Comparison of ENCODE assay signal across 15 mouse cellular contexts in genomic region chr16:10311086-10311485, GRCm38 (mm10). TPM values are rescaled to one million over a fixed set of nuclear protein-coding genes. Genes with fewer than 3 reads are reported as not detected.
DNase-seq lines count a peak whose midpoint lies in the region; ATAC-seq and TF ChIP-seq lines count a peak whose summit lies in the region.
"Had no signal": no experiment of that assay in that cellular context is flagged by ENCODE, and none has a peak within 500 bp of the region (broad histone marks: within the 10 kb centered on the region; RNA-seq: fewer than 3 reads in every experiment).

No protein-coding gene starts in this region.

- peaks cover 4% of the 10 kb centered on the region for H3K4me1 ChIP-seq in lung, adult 2 months (ENCODE audit: control insufficient read depth, insufficient read depth, low read length)
- peaks cover 38% of the 10 kb centered on the region for H3K4me1 ChIP-seq in heart, embryonic 12.5 days (replicated peaks)
- peaks cover 29% of the 10 kb centered on the region for H3K4me1 ChIP-seq in limb, embryonic 15.5 days
- H3K4me1 ChIP-seq in hindbrain, embryonic 14.5 days (replicated peaks; ENCODE audit: control insufficient read depth, insufficient read depth, low read length) = peaks cover 8% of the 10 kb centered on the region; the same call in 1 of the 2 replicates

- TF ChIP-seq CTCF in lung, adult 2 months (IDR thresholded peaks at IDR 0.05; ENCODE audit: insufficient read depth, low read length) = no peak

- WGBS in lung, adult 2 months = 33% methylated on average over 3 of the region's 3 CpGs
- WGBS in heart, embryonic 12.5 days = 33% methylated on average over 3 of the region's 3 CpGs
- 29% methylated on average over 3 of the region's 3 CpGs for WGBS in limb, embryonic 15.5 days
- WGBS in hindbrain, embryonic 14.5 days = 68% methylated on average over 3 of the region's 3 CpGs

- no peak for DNase-seq in lung, adult 2 months
- DNase-seq in lung, postnatal 10 days = no peak
- DNase-seq in embryo, embryonic 11 days = peak; percentile 16
- no peak for DNase-seq in ovary, postnatal 10 days (ENCODE audit: low spot score)
- DNase-seq in hindbrain, embryonic 14.5 days (ENCODE audit: low spot score) = no peak
- DNase-seq: adrenal gland, postnatal 14 days; kidney, adult 9 months; left cerebral cortex, postnatal 4 days; liver, postnatal 0 days; right cerebral cortex, postnatal 25 days; thymus, postnatal 4 days had no signal

- H3K27ac ChIP-seq in heart, embryonic 12.5 days (ENCODE audit: poor library complexity, severe bottlenecking) = peak overlapping the region; percentile 86
- H3K27ac ChIP-seq in limb, embryonic 15.5 days = peak overlapping the region; percentile 24; the same call in 1 of the 2 replicates
- H3K27ac ChIP-seq in hindbrain, embryonic 14.5 days = no peak overlapping the region
- H3K27ac ChIP-seq: stomach, embryonic 15.5 days had no signal

- H3K36me3 ChIP-seq in heart, embryonic 12.5 days = no peaks in the 10 kb centered on the region
- H3K36me3 ChIP-seq in limb, embryonic 15.5 days = no peaks in the 10 kb centered on the region
- H3K36me3 ChIP-seq in hindbrain, embryonic 14.5 days (replicated peaks; ENCODE audit: control insufficient read depth, insufficient read depth) = no peaks in the 10 kb centered on the region
- H3K36me3 ChIP-seq: stomach, embryonic 15.5 days had no signal

- no peak for TF ChIP-seq POLR2A in lung, adult 2 months (IDR thresholded peaks at IDR 0.05; ENCODE audit: borderline replicate concordance, extremely low read depth, low read depth, low read length)

- no peak overlapping the region for H3K9ac ChIP-seq in heart, embryonic 12.5 days
- no peak overlapping the region for H3K9ac ChIP-seq in limb, embryonic 15.5 days
- no peak overlapping the region for H3K9ac ChIP-seq in hindbrain, embryonic 14.5 days
- H3K9ac ChIP-seq: liver, postnatal 0 days; stomach, embryonic 15.5 days had no signal

- H3K9me3 ChIP-seq in heart, embryonic 12.5 days (replicated peaks) = no peaks in the 10 kb centered on the region
- no peaks in the 10 kb centered on the region for H3K9me3 ChIP-seq in limb, embryonic 15.5 days
- no peaks in the 10 kb centered on the region for H3K9me3 ChIP-seq in hindbrain, embryonic 14.5 days (ENCODE audit: control insufficient read depth, low read length)
- H3K9me3 ChIP-seq: stomach, embryonic 15.5 days had no signal

- ATAC-seq in heart, embryonic 12.5 days (ENCODE audit: insufficient number of reproducible peaks, low FRiP score) = 0 out of 2 replicates have a peak, but pooled peaks have one; percentile 33
- no peak for ATAC-seq in limb, embryonic 15.5 days (ENCODE audit: insufficient number of reproducible peaks, low FRiP score, low TSS enrichment, low read depth)
- no peak for ATAC-seq in hindbrain, embryonic 14.5 days (ENCODE audit: low FRiP score)
- ATAC-seq: liver, postnatal 0 days; midbrain, embryonic 16.5 days had no signal

- peaks cover 7% of the 10 kb centered on the region; the same call in 1 of the 2 replicates for H3K27me3 ChIP-seq in heart, embryonic 12.5 days (replicated peaks)
- H3K27me3 ChIP-seq in limb, embryonic 15.5 days = peaks cover 4% of the 10 kb centered on the region; the same call in 1 of the 2 replicates
- peaks cover 21% of the 10 kb centered on the region for H3K27me3 ChIP-seq in hindbrain, embryonic 14.5 days (ENCODE audit: control insufficient read depth, insufficient read depth, low read length)
- H3K27me3 ChIP-seq: stomach, embryonic 15.5 days had no signal

- peak overlapping the region; percentile 39 for H3K4me2 ChIP-seq in heart, embryonic 12.5 days
- H3K4me2 ChIP-seq in limb, embryonic 15.5 days = no peak overlapping the region
- no peak overlapping the region for H3K4me2 ChIP-seq in hindbrain, embryonic 14.5 days (replicated peaks)
- H3K4me2 ChIP-seq: stomach, embryonic 15.5 days had no signal

- peak overlapping the region; percentile 14 for H3K4me3 ChIP-seq in lung, adult 2 months (replicated peaks; ENCODE audit: extremely low read depth, low read depth, low read length)
- no peak overlapping the region for H3K4me3 ChIP-seq in heart, embryonic 12.5 days
- no peak overlapping the region for H3K4me3 ChIP-seq in limb, embryonic 15.5 days
- H3K4me3 ChIP-seq in hindbrain, embryonic 14.5 days (replicated peaks; ENCODE audit: low read length) = no peak overlapping the region
- H3K4me3 ChIP-seq: stomach, embryonic 15.5 days had no signal

RNA-seq across cellular contexts. Expression of gene Emp2, which starts 2.7 kb away (rescaled TPM):
- 763 and 1,000 TPM in 2 replicates for polyA plus RNA-seq in lung, adult 2 months (2012; rRNA removed)
- polyA plus RNA-seq in heart, embryonic 12.5 days (2016; fragmentation: Nextera tagmentation; extraction: Ambion mirVana) = 24.2 and 25.4 TPM in 2 replicates
- polyA plus RNA-seq in limb, embryonic 15.5 days (2015; fragmentation: Nextera tagmentation; extraction: Ambion mirVana) = 85.2 and 88.8 TPM in 2 replicates
- polyA plus RNA-seq in hindbrain, embryonic 14.5 days (2014; fragmentation: Nextera tagmentation; extraction: Ambion mirVana) = 17.6 and 19.5 TPM in 2 replicates
